Mouse (Mus musculus) neural tube, embryonic 14.5 days (tissue): ENCODE measurements around the gene Ankrd27. TPM values are rescaled to one million over a fixed set of nuclear protein-coding genes. Genes with fewer than 3 reads are reported as not detected.
A peak's percentile ranks its signal among the peaks of the same experiment; 100 is the strongest.

ENCODE experiments used
- ATAC-seq: fragments of 200-750 bp; cut with Nextera tagmentation; 2 replicates; pipeline ENCODE4 v1.8.0; 2017; ENCODE audit warnings: low read depth, mild to moderate bottlenecking, moderate TSS enrichment, moderate library complexity
- H3K27ac ChIP-seq: fragments of 300-500 bp; sonication (generic); 2 replicates; pipeline ENCODE4 v1.5.1; 2014; ENCODE audit warnings: low read depth, mild to moderate bottlenecking, control low read depth, low read length, moderate library complexity, mixed read lengths
- H3K27me3 ChIP-seq: fragments of 300-500 bp; sonication (generic); 2 replicates; pipeline ENCODE4 v1.6.1; 2014; ENCODE audit warnings: low read length; ENCODE audit not compliant: control insufficient read depth, insufficient read depth
- H3K36me3 ChIP-seq: fragments of 300-500 bp; sonication (generic); 2 replicates; pipeline ENCODE4 v1.6.1; 2014; ENCODE audit warnings: low read length, mixed read lengths; ENCODE audit not compliant: control insufficient read depth, insufficient read depth
- H3K4me1 ChIP-seq: fragments of 300-500 bp; sonication (generic); 2 replicates; pipeline ENCODE4 v1.6.1; 2014; ENCODE audit warnings: low read length; ENCODE audit not compliant: control insufficient read depth, insufficient read depth
- H3K4me2 ChIP-seq: fragments of 300-500 bp; sonication (generic); 2 replicates; pipeline ENCODE4 v1.6.1; 2014; ENCODE audit warnings: mild to moderate bottlenecking, low read depth, low read length, control low read depth
- H3K4me3 ChIP-seq: fragments of 300-500 bp; sonication (generic); 2 replicates; pipeline ENCODE4 v1.5.1; 2014; ENCODE audit warnings: low read depth, low read length, control low read depth, mixed read lengths
- H3K9ac ChIP-seq: fragments of 300-500 bp; sonication (generic); replicated peaks from 2 replicates; pipeline ENCODE4 v1.6.1; 2014; ENCODE audit warnings: low read depth, mild to moderate bottlenecking, control low read depth, low read length, mixed read lengths
- H3K9me3 ChIP-seq: fragments of 300-500 bp; sonication (generic); 2 replicates; pipeline ENCODE4 v1.6.1; 2016; ENCODE audit warnings: low read length; ENCODE audit not compliant: control insufficient read depth
- WGBS: fragments of 180-500 bp; shearing (Covaris S2); extraction: QIAGEN DNeasy Blood & Tissue Kit; methylation state at CpG from one replicate; pipeline ENCODE4 v1.1.7; 2014; 5-methylcytosine and 5-hydroxymethylcytosine counted together
- polyA plus RNA-seq: library from polyadenylated mRNA; unstranded; fragments of >200 nt; fragmentation: Nextera tagmentation; extraction: Ambion mirVana; gene quantifications from 2 replicates; pipeline ENCODE4 v1.2.1, GENCODE M21; 2014

Gene Ankrd27
- polyA plus RNA-seq, 1 experiment from 2014 or later = 18.5 TPM

DNA sequence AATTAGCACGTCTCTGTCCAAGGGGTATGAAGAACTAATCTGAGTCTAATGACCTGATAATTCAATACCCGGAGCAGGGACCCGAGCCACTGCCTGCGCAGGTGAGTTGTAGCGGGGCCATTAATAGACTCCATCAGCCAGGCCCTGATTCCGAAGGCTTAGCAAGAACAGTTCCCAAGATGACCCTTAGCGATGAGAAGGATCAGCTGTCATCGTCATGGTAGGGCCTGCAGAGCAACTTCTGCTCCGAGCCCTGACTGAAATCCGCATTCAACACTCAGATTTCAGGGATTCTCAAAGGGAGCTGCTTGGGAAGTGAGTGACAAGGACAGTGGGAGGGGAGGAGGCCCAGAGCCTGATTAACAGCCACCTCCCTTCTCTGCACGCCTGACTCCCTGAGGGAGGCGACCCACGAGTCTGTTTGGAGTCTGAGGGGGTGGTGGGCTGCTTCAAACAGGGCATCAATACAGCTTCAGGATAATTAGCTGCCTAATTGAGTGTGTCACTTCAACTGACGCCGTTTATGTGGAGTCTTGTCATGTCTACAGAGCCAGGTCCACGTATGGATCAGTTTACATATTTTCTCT, 77.8 kb downstream of the Ankrd27 start:
- Histone ChIP-seq H3K36me3 (no peaks in the 10 kb centered on the region), H3K27ac (no peak overlapping the region), H3K4me1 (peaks cover 10% of the 10 kb centered on the region; the same call in 1 of the 2 replicates), H3K9me3 (no peaks in the 10 kb centered on the region), H3K4me2 (no peak overlapping the region), H3K27me3 (no peaks in the 10 kb centered on the region), H3K9ac (no peak overlapping the region), H3K4me3 (no peak overlapping the region)
- WGBS = 48% methylated on average over 16 of the region's 16 CpGs
- no peak for ATAC-seq

DNA sequence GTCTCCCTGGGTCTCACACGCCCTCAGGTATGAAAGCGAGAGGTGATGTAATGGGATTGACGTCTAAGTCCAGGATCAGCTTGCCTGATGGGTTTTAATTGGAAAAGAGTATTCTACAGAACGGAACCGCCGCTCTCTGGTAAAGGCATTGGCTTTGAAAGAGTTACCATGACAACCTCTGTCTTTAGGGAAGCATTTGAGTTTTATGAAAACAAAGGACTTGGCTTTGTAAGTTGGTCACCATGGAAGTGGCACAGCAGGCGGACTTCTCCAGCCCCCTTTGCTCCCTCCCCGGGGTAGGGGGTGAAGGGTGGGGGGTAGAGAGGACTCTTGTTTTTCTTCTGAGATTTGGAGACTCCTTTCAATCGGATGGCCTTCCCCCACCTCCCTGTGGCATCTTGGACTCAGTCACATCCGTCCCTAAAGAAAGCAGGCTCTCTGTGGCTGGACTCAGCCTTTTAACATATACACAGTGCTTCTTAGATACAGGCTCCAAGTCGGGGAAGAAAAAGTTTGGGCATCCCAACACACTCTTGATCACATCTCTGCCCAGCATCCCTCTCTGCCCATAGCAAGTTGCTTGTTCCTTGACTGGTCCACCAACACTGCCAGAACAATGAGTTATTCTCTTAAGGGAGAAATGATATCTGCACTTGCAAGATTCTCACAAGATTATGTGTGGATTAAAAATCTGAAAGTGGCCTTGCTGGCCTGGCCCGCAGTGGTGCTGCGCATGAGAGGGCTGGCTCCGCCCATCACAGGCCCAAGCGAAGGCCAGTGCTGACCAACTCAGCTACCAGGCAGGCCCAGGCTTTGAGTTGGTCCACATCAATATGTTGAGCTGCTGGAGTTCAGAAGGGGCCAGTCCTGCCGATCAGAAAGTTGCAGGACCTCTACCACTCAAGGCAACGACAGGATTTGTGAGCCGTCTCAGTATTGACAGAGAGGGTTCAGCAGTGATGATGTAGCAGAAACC, 82.3 kb downstream of the Ankrd27 start:
- WGBS = 31% methylated on average over 18 of the region's 18 CpGs
- Histone ChIP-seq H3K4me2 (no peak overlapping the region), H3K27me3 (no peaks in the 10 kb centered on the region), H3K36me3 (no peaks in the 10 kb centered on the region), H3K4me3 (no peak overlapping the region), H3K9me3 (no peaks in the 10 kb centered on the region), H3K4me1 (peaks cover 10% of the 10 kb centered on the region; the same call in 1 of the 2 replicates), H3K9ac (no peak overlapping the region), H3K27ac (peak overlapping the region; percentile 78)
- ATAC-seq = peak; percentile 79

DNA sequence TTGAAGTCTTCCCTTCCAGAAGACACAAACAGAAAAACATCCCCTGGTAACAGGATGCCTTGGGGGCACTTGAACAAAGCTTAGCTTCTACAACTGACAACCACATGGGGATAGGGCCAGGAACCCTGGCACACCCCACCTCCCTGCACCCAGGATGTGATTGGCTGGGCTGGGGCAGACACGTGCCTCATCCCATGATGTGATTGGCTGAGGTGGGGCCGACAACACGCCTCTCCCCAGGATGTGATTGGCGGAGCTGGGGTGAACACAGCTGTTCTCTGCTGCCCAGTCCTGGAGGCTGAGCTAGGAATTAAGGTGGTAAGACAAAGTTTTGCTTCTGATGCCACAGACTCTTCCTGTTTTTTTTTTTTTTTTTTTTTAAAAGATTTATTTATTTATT, 92.9 kb downstream of the Ankrd27 start:
- H3K4me2 ChIP-seq = no peak overlapping the region
- 83% methylated on average over 4 of the region's 4 CpGs for WGBS

DNA sequence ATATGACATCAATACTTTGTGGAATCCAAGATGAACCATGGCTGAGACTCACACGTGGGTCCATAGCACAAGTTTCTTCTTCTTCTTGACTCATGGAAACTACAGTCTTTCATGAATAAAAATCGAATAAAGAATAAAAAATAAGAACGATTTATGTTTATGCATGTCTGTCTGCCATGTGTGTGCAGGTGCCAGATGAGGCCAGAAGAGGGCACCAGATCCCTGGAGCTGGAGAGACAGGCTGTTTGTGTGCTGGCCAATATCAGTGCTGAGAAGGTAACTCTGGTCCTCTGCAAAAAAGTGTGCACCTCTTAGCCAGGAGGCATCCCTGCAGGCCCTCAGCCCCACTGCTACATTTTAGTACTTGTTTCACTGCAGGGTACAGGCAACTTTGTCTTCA, 95.5 kb downstream of the Ankrd27 start:
- H3K9ac ChIP-seq = no peak overlapping the region
- no peaks in the 10 kb centered on the region for H3K36me3 ChIP-seq
- H3K27me3 ChIP-seq = no peaks in the 10 kb centered on the region
- H3K4me1 ChIP-seq = no peaks in the 10 kb centered on the region
- no peak for ATAC-seq
- H3K27ac ChIP-seq = no peak overlapping the region
- H3K4me3 ChIP-seq = no peak overlapping the region
- no peaks in the 10 kb centered on the region for H3K9me3 ChIP-seq
- no peak overlapping the region for H3K4me2 ChIP-seq
- WGBS = 74% methylated on average over 3 of the region's 3 CpGs

More for the DNA sequence above, 92.9 kb downstream of the Ankrd27 start:
- no peak overlapping the region for H3K4me3 ChIP-seq
- H3K36me3 ChIP-seq = no peaks in the 10 kb centered on the region
- no peaks in the 10 kb centered on the region for H3K27me3 ChIP-seq
- H3K9ac ChIP-seq = no peak overlapping the region
- ATAC-seq = no peak
- H3K27ac ChIP-seq = no peak overlapping the region
- H3K9me3 ChIP-seq = no peaks in the 10 kb centered on the region
- H3K4me1 ChIP-seq = no peaks in the 10 kb centered on the region

DNA sequence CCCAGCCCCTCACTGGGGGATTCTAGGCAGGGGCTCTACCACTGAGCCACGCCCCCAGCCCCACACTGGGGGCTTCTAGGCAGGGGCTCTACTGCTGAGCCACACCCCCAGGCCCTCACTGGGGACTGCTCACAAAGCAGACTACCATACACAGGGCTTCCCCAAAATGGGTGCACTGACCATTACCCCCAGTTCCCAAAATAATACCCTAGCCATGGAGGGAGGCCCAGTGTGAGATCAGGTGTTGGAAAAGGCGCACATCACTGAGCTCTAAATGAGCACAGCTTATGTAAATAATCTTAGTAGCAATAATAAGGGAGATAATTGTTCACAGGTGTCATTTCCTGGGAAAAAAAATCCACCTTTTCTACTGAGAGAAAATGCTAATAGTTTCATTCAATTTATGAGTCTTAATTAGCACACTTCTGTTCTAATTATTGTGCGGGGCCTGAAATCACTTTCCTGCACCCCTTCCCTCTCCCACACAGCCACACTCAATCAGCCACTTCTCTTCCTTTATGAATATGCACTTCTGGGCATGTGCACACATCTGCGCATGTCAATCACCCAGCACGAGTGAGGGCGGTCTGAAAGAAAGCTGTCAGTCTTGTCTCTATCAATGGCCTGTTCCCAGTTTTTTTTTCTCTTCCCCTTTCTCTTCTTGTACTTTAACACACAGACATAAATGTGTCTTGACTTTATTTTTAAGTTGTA, 97.5 kb downstream of the Ankrd27 start:
- no peak overlapping the region for H3K9ac ChIP-seq
- H3K9me3 ChIP-seq = no peaks in the 10 kb centered on the region
- WGBS = 78% methylated on average over 6 of the region's 6 CpGs
- H3K4me2 ChIP-seq = no peak overlapping the region
- H3K36me3 ChIP-seq = no peaks in the 10 kb centered on the region
- no peak for ATAC-seq
- no peak overlapping the region for H3K27ac ChIP-seq
- no peaks in the 10 kb centered on the region for H3K4me1 ChIP-seq
- no peak overlapping the region for H3K4me3 ChIP-seq
- no peaks in the 10 kb centered on the region for H3K27me3 ChIP-seq

DNA sequence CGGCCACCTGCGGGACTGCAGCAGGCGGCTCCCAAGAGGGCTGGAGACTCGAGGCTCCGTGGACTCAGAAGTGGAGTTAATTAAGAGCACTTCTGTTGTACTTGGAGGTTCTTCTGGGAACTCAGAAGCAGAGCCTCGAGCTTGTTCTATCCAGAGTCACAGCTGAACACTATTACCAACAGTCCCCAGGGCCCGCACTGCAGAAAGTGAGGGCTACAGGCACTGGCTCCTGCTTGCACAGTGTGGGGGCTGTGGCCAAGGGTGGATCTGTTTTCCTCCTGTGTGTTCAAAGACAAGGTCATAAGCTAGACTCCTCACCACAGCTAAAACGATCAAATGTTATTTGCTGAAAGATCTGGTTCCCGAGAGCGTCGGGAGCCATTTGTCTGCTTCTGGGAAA, 100.2 kb downstream of the Ankrd27 start:
- WGBS = 64% methylated on average over 11 of the region's 11 CpGs
- Histone ChIP-seq H3K36me3 (no peaks in the 10 kb centered on the region), H3K9me3 (no peaks in the 10 kb centered on the region), H3K27me3 (no peaks in the 10 kb centered on the region), H3K27ac (no peak overlapping the region), H3K4me2 (no peak overlapping the region), H3K9ac (no peak overlapping the region), H3K4me1 (peaks cover 4% of the 10 kb centered on the region; the same call in 1 of the 2 replicates), H3K4me3 (no peak overlapping the region)
- 0 out of 2 replicates have a peak, but pooled peaks have one; percentile 36 for ATAC-seq

DNA sequence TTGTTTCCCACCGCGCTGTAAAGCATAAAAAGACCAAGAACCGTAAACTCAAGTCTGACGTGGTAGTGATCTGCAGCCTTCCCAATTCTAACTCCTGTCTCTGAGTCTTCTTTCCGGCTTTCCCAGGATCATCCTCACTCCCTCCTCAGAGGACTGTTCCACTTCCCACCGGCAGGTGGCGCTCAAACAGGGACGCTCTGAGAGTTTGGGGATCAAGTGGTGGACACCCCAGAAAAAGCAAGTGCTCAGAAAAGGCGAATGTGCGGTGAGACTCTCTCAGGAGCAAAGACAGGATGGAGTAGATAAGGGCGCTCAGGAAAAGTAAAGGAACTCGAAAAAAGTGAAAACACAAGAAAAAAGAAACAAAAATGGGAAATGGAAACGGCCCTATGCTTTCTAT, 100.7 kb downstream of the Ankrd27 start:
- H3K4me3 ChIP-seq = no peak overlapping the region
- H3K36me3 ChIP-seq = no peaks in the 10 kb centered on the region
- no peaks in the 10 kb centered on the region for H3K9me3 ChIP-seq
- H3K4me2 ChIP-seq = peak overlapping the region; percentile 12; the same call in 1 of the 2 replicates
- no peak overlapping the region for H3K27ac ChIP-seq
- 30% methylated on average over 13 of the region's 13 CpGs for WGBS
- no peak overlapping the region for H3K9ac ChIP-seq
- peaks cover 4% of the 10 kb centered on the region; the same call in 1 of the 2 replicates for H3K4me1 ChIP-seq
- no peaks in the 10 kb centered on the region for H3K27me3 ChIP-seq
- ATAC-seq = peak; percentile 25; the same call in 1 of the 2 replicates

DNA sequence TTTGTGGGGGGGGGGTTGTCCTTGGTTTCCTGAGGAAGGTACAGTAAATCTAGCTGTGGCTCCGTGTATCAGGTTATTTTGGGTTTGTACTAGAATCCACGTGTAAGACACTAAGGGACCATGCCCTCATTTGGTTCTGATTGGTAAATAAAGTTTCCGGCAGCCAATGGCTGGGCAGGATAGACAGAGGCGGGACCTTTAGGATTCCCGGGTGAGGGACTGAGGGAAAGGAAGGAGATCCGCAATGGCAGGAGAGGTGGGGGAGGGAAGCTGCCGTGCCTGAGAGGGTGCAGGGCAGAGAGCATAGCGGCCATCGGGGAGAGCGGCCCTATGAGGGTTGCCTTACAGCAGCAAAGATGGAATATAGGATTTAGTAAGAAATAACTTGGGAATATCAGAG, 101.2 kb downstream of the Ankrd27 start:
- peak overlapping the region; percentile 12; the same call in 1 of the 2 replicates for H3K4me2 ChIP-seq
- no peak overlapping the region for H3K4me3 ChIP-seq
- H3K27ac ChIP-seq = no peak overlapping the region
- 23% methylated on average over 10 of the region's 10 CpGs for WGBS
- ATAC-seq = no peak
- no peak overlapping the region for H3K9ac ChIP-seq
- H3K36me3 ChIP-seq = no peaks in the 10 kb centered on the region
- H3K4me1 ChIP-seq = peaks cover 4% of the 10 kb centered on the region; the same call in 1 of the 2 replicates
- no peaks in the 10 kb centered on the region for H3K27me3 ChIP-seq
- no peaks in the 10 kb centered on the region for H3K9me3 ChIP-seq
